Mouse (Mus musculus): ENCODE measurements around the gene Eefsec.

DNA sequence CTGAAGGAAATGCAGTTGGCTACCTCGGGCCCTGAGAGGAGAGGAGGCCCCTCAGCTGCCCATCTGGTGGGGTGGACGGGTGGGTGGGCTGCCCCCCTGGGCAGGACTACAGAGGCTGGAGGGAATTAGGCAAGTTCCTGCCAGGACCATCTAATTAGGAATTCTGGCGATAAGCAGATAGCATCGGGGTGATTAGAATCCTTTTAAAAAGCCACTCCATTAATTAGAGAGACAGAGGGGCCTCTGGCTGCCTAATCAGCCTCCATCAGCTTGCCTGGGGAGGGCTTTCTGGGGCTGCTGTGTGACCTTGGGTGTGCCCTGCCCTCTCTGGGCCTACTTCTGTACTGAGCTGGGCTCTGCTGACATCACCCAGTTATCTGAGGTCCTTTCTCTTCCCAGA, 227.2 kb downstream of the Eefsec start:
- TF ChIP-seq POLR2A (IDR thresholded peaks at IDR 0.05; ENCODE audit: borderline replicate concordance, control insufficient read depth, low read depth, low read length) = no peak
- no peak for TF ChIP-seq CTCF (IDR thresholded peaks at IDR 0.05; ENCODE audit: control insufficient read depth, insufficient read depth, low read length)

Data from bone marrow, adult 2 months (tissue).